Mouse (Mus musculus) thymus, adult 18-20 months (tissue): ENCODE results near the gene Vps50.
"Not testable (repeated sequence)": the region's sequence is repeated elsewhere in the genome, so short reads cannot be mapped to it uniquely, and the experiment has no call there.

Experiments used
- DNase-seq, 2 experiments: peaks; one replicate each; pipeline ENCODE4 v3.0.0; 2022; ENCODE audit warnings: mixed read lengths in 2 of 2

Gene Vps50

DNA sequence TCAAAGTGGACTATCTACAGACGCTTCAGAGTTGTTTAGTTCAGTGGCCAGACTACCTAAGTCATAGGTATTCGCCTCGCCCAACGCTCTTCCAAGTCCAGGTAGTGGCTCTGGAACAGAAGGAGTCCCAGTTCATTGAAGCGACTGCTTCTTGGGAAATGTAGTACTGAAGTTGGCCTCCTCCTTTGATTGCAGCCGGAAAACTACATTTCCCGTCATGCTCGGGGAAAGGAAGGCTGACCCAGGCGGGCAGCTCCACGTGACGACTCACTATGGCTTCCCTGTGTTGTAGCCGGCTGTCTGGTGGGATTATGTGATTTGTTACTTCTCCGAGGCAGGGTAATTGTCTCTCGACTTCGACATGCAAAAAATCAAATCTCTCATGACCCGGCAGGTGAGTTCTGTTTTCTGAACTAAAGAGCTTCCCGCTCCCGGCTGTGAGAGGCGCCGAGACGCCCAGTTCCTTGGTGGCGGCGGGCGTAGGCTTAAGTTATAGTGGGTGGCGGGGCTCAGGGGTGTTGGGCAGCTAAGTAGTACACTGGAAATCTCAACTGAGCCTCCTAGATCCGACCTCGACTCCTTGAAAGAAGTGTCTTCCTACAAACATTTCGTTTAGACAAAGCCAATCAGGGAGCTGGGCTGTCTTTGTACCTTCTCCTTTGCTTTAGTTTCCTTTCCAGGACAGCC lies at the start of gene Vps50, which contains the start of gene Hepacam2:
Gene Vps50 (plus strand): TSS at position 221 of the 687 bp plus-strand sequence.
Gene Hepacam2 (minus strand): TSS at position 137 of the 687 bp plus-strand sequence.
- peak; percentile 77 to 85 for DNase-seq

DNA sequence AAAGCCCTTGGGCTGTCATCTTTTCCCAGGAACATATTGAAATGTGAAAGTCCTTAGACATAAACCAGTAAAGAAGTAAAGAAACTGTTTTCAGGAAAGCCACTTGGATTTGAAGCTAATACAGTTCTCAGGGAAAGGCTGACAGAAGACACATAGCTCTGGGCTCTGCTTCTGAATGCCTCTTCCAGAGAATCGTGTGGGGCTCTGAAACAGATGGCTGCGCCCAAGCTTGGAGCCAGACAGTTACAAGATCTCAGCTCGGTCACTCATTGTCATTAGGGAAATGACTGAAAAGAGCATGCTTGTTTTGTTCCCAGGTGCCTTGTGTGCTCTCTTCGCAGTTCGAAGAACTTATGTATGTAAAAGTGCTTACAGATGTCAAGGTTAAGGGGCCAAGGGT lies 43.8 kb upstream of the Vps50 start:
- DNase-seq = no peak

DNA sequence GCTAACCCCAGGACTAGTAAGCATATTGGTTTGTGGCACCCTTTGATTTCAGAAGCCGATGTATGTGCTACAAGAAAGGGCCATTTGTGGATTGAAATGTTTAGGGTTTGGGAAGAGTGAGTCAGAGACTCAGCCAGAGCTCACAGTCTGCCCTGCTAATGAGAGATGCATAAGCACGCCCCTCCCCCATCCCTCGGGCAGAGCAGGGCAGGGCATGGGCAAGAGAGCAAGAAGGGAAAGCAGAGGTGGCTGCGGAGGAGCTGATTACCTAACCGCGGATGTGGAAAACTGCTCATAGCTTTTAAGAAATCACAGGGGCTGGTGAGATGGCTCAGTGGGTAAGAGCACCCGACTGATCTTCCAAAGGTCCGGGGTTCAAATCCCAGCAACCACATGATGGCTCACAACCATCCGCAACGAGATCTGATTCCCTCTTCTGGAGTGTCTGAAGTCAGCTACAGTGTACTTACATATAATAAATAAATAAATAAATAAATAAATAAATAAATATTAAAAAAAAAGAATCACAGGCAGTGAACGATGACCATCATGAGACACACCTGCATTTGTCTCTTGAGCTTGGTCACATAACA lies 42.1 kb upstream of the Vps50 start:
- no peak for DNase-seq

DNA sequence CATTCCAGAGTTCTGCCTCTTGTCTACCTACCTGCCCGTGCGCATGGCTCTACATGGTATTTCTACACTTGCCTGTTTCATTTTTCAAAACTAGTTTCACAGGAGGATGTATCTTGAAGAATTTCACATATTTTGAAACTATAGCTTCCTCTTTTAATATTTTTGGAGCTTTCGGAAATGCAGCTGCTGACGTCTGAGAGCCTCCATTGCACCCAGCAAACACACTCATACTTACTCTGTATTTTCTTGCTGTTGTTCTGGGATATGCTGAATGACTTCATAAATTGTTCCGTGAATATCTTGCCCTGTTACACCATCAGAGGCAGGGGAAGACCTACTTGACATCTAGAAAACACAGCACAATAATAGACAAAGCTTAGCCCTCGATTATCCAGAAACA lies 35.2 kb upstream of the Vps50 start:
- DNase-seq = no peak

DNA sequence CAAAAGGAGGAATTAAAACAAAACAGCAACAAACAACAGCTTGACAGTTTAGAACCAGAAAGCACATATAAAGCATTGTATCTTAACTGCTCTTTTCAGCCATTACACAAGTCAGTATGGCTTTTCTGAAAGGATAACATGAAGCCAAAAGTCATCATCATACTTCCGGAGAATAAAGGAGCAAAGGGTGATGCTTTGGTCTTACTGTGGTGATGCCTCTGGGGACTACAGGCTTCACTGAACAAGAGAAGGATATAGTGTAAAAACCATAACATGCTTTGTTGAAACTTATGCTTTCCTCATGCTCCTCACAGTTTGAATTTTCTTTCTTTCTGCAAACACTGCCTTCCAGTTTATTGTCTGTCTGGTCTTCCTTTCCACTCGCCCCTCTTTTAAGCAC lies 34.6 kb upstream of the Vps50 start:
- DNase-seq = no peak

DNA sequence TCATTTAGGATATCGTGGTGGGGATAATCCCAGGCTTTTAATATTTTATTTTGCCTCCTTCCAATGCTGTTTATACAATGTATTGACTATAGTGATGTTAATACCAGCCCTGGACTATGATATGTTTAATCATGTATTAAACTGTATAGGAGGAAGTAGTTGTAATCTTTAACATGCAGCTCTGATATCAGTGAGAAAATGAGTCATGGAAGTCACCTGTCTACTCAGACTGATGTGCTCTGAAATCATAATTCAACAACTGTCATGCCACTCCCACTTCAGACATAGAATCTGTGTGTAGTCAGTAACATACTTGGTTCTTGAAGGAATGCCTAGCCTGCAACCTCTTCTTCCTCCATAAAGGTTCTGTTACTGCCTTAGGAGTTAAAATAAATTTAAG lies 29.6 kb upstream of the Vps50 start:
- no peak for DNase-seq

DNA sequence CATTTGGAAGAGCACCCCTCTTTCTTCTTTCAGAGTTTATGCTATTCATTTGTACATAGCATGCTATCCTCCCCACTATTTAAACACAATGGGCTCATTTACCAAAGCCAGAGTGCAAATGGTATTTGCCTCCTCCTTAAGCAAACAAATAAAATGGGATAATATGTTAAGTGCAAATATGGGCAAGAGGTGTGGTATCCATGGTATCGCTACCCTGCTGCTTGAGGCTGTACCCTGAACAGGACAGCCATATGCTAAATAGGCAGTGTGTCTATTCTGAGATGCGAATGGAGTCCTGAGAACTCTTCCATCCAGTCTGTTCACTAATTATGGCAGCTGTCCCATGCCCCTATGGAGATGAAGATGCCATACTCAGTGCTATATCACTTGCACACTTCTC lies 27.5 kb upstream of the Vps50 start:
- DNase-seq = no peak

DNA sequence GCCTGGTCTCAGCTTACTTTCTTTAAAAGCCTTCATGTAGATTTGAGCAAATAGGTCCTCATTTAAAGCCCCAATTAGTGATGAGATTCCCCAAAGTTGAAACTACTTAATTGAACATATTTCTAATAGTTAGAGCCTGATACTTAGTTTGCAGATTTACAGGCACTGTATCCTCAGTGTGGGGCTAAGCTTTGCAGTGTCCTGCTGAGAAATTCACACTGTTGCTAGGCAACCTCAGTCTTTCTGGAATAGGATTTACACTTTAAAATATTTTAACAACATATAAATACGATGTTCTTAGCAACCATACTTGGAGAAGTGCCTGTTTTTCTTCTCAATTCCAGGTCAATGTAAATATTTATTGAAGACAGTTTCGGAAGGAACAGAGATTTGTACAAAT lies 21.9 kb upstream of the Vps50 start:
- no peak for DNase-seq

DNA sequence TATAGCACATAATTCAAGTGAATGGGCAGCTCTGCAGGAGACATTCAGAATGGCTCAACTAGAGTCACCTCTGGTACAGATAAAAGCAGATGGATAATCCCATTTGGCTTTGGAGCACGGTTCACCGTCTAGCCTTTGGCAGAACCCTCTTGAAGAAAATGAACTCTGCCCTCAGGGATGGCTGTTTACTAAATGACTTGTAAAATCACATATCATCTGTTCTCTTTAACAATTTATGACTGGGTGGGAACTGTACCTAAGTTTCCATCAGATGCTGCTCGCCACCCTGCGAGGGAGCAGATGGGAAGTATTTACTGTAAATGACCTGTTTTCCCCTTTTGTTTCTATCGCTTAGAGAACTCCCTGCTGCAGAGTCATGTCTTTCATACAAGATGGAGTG lies 18.3 kb upstream of the Vps50 start:
- no peak for DNase-seq

DNA sequence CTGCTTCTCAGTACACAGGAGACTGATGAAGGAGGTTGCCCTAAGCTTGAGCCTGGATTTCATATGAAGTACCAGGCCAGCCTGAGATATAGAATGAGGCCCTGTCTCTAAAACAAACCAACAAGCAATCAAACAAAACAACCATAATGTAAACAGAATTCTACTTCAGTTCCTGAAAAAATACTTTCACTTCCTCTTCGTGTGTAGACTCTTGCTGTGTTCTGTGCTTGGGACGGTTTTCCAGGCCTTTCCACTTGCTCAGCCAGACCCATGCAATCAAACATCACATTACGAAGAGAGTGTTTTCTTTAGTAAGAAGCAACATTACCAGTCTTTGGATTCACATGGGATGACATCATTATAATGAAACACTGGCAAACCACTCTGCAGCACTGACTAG lies 16.5 kb upstream of the Vps50 start:
- no peak for DNase-seq

DNA sequence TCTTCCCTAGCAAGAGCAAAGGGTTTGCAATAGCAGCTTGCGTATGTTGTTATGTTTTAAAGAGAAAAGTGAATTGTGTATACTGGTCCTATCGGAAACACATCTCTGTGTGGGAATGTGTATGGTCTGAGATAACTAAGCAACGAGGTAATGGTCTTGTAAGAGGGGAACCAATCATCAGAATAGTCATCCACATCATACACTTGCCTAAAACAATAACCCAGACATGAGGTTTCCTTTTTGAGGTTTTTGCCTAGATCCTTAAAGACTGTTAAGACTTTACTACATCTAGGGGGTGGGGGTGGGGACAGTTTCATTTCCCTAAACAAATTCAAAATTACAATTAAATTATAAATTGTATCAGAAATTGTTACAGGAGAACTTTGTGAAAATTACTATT lies 13.0 kb upstream of the Vps50 start:
- no peak for DNase-seq

DNA sequence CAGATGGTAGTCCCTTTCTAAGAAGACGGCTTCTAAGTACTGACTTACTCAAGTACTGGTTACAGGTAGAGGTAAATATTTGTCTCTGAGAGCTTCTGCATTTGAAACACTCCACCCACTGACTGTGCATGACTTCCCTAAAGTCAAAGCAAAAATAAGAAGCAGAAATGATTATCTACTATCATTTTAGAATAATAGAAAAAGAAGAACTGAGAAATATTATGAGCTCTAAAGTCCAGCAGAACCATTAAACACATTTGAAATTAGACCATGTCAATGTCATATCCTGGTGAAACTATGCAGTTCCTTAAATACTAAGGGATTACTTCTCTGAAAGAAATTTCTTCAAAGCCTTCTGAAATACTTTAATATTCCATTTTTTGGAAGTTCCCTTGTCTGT lies 10.8 kb upstream of the Vps50 start:
- DNase-seq = no peak

DNA sequence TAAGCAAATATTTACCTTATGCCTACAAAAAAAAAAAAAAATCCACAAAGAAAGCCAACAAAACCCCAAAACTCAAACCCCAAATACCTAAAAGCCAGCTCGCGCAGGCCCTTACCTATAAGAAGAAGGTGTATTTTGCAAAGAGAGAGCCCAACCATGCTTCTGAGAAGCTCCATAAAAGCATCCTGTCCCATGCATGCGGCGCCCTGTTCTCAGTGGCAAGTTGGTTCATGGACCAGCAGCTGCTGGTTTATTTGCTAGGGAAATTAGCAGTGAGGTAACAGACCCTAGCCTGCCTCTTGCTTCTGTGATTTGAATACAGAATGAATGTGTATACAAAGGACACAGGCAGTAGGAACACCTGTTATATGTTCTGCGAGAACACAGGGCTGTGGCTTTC lies 3.9 kb upstream of the Vps50 start:
- no peak for DNase-seq

DNA sequence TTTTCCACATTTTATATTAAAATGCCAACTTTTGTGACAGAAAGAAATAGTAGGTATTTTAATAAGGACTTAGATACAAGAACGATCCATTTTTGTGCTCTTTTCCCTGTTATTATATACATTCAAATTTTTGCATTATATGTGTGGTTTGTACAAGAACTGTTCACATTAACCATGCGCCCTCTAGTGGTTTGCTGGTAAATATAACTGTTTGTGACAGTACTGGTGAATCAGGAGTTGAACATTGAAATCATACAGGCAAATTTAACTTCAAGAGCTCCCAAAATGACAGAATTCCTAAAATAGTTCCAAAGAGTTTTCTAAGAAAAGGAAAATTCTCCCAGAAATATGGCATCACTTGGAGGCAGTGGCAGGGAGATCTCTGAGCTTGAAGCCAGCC lies 2.0 kb upstream of the Vps50 start:
- DNase-seq = no peak

DNA sequence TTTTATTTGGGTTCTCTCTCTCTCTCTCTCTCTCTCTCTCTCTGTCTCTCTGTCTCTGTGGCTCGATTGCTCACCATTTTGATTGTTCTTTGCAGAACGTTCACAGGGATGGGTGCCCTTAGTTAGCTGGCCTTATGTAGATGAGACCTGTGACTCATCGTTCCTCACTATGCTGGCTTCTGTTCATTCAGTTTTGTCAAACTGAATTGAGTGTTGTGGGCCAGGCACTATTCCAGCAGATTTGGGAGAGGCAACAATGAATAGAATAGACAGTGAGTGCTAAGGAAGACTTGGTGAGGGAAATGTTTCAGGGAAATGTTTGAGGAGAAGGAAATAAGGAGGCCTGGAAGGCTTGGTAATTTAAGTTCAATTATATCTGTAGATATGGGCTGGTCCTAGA lies 2.1 kb downstream of the Vps50 start:
- no peak for DNase-seq

DNA sequence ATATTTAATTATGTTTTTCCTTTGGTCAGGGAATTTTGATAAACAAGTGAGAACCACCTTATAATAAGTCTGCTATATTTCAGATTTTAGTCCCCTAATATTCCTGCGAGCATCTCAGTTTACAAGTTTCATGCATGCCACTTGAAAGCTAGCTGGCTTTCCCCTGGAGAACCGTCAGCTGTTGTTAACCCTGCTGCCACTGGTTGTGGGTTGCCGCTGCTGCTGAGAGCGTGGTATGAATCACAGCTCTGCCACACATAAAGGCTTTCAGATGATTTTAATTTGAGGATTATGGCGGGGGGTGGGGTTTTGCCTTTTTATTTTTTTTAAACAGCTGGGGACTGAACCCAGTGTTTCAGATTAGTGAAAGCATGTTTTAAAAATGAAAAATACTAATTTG lies 7.1 kb downstream of the Vps50 start:
- DNase-seq = no peak

DNA sequence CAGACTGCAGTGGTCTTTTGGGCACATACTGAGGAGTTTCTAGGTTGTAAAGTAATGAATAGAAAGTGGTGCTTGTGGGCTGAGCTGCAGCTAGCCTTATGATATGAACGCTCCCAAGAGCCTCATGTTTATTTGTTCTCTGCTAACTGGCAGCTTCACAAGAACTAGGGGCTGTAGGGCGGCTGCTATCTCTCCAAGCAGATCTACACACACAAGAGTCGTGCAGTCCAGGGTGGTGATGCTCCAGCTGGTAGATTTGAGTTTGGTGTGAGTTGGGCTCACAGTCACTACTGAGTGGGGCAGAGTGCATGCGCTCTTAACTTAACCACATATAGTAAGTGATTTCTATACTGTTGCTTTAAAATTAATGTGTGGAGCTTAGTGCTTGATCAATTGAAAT lies 8.9 kb downstream of the Vps50 start:
- no peak for DNase-seq

DNA sequence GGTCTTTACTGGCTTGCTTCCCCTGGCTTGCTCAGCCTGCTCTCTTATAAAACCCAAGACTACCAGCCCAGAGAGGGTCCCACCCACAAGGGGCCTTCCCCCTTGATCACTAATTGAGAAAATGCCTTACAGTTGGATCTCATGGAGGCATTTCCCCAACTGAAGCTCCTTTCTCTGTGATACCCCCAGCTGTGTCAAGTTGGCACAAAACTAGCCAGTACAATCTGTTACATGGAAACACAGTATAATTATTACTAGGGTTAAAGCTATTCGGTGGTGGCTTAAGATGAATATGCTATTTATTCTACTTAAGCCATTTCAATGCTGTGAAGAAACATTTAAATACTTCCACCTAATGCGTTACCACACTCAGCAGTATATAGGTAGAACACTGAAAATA lies 10.0 kb downstream of the Vps50 start:
- not testable (repeated sequence) for DNase-seq

DNA sequence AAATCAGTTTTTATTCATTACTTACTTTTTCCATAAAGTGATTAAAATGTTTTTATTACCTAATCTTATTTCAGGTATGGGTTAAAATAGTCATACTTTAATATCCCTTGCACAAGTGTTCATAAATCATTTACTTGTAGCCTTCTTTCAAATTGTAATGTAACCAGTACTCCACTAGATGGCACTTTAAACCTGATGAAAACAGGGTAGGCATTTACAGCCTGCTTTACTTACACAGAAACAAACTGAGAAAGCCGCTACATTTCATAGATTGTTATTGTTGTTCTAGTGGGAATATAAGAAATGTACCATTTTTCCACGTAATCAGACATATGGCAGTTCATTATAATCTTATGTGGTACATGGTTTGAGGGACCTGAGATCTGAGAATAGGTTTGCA lies 11.6 kb downstream of the Vps50 start:
- no peak for DNase-seq

DNA sequence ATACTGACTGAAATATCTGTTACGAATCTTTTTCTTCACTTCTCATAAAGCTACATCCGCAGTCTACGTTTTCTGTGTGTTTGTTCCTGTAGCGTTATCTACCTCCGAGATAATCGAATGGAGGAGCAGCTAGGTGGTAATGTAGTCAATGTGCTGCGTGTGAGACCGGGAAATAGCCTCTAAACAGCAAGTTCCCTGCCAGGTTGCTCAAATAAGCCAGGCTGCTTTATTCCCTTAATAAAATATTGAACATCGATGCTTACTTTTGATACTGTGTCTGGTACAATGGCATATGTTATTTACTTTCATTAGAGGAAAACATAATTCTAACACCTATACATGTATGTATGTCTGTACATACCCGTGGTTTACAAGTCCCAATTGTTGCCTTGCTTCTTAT lies 12.9 kb downstream of the Vps50 start:
- DNase-seq = no peak

DNA sequence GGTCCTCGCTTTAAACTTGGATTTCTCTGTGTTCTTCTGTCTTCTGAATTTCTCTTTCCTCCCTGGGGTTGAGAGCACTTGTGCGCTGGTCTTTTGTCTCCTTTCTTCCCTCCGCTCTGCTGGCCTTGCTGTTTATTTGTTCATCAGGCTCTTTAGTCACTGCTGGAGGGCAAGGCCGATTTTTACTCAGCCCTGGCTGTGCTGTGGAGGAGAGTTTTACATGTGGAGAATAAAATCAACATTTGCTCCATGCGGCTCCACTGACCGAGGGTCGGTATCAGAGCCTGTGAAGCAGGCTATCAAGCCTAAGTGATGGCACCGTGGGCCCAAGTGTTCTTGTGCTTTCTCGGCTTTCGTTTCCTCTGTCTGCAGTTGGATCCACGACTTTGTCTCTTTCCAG lies 13.4 kb downstream of the Vps50 start:
- no peak for DNase-seq

DNA sequence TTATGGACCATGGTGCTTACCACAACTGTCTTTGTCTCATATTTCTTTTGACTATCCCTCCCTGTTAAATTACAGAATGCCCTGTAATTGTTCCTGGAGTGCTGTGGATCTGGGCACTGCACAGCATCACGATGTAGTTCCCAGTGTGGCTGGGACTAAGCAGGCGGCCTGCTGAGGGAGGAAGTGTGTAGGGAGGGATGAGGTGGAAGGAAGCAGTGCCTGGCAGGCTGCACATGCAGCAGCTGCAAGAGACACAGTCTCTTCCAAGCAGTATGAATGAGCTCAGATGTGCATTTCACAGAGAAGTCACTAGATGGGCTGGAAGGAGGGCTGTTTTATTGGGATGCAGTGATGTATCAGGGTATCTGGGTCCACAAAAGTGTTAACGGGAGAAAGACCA lies 14.4 kb downstream of the Vps50 start:
- no peak for DNase-seq

DNA sequence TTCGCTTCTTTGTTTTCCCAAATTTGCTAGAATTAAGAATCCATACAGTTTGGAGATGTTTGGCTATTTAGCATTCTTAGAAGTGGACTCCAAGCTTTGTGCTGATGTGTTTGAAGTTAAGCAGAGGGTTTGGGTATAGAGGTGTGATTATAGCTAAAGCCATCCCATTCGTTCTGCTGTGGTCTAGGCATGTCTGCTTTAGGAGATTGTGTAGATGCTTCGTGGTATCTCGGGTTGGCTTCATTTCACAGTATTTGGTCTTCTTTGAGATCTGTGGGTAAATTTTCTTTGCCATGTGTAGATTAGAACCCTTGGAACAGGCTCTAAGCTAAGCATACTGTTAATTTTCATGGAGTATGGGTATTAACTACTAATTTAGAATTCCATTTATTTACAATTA lies 30.0 kb downstream of the Vps50 start:
- no peak for DNase-seq

DNA sequence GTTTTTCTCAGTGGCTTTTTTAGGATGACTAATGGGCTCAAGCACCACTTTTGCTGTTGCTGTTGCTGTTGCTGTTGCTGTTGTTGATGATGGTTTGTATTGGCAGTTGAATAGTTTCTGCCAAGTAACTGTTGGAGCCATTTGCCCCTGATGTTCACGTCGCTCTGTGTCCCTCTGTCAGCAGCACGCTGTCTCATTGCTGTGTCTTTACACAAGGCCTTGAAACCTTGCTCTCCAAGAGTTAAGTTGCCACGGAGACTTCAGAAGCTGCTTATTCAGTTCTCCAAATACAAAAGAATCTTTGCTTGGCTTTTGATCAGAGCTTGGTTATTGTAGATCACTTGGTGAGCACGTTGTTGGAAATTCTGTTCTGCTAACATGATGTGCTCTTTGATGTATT lies 33.3 kb downstream of the Vps50 start:
- DNase-seq = no peak

DNA sequence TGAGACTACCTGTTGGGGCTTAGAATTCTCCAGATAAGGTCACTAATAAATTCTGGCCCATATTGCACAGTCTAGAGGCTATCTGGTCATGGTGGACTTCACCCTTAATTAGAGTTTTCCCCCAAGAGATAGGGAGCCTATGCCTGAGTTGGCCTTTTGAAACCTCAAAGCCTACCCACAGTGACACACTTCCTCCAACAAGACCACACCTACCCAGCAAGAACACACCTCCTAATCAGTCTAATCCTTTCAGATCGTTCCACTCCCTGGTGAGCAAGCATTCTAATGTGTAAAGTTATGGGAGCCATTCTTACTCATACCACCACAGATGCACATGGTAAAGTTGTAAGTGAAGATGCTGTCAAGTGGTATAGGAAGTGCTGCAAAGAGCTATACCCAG lies 37.9 kb downstream of the Vps50 start:
- no peak for DNase-seq
